Mouse (Mus musculus) stomach, postnatal 0 days (tissue): ENCODE results near the gene Specc1. TPM values are rescaled to one million over a fixed set of nuclear protein-coding genes. Genes with fewer than 3 reads are reported as not detected.

Experiments used
- ATAC-seq: fragments of 200-750 bp; cut with Nextera tagmentation; 2 replicates; pipeline ENCODE4 v1.8.0; 2017; ENCODE audit not compliant: low FRiP score, low TSS enrichment
- DNase-seq: peaks from one replicate; pipeline ENCODE4 v3.0.0-alpha.2; 2016; ENCODE audit warnings: low spot score
- H3K27ac ChIP-seq: fragments of 300-500 bp; sonication (generic); replicated peaks from 2 replicates; pipeline ENCODE4 v1.5.1; 2014; ENCODE audit warnings: mild to moderate bottlenecking, control low read depth
- H3K27me3 ChIP-seq: fragments of 300-500 bp; sonication (generic); 2 replicates; pipeline ENCODE4 v1.6.1; 2014; ENCODE audit warnings: low read length; ENCODE audit not compliant: control insufficient read depth, insufficient read depth
- H3K36me3 ChIP-seq: fragments of 300-500 bp; sonication (generic); 2 replicates; pipeline ENCODE4 v1.6.1; 2014; ENCODE audit warnings: low read length, mixed read lengths; ENCODE audit not compliant: control insufficient read depth, insufficient read depth
- H3K4me1 ChIP-seq: fragments of 300-500 bp; sonication (generic); replicated peaks from 2 replicates; pipeline ENCODE4 v1.6.1; 2014; ENCODE audit warnings: antibody characterized with exemption; ENCODE audit not compliant: control insufficient read depth, insufficient read depth
- H3K4me2 ChIP-seq: fragments of 300-500 bp; sonication (generic); replicated peaks from 2 replicates; pipeline ENCODE4 v1.6.1; 2014; ENCODE audit warnings: low read depth, mild to moderate bottlenecking, control low read depth, moderate library complexity
- H3K4me3 ChIP-seq: fragments of 300-500 bp; sonication (generic); 2 replicates; pipeline ENCODE4 v1.5.1; 2014; ENCODE audit warnings: low read depth, low read length, control low read depth
- H3K9ac ChIP-seq: fragments of 300-500 bp; sonication (generic); 2 replicates; pipeline ENCODE4 v1.6.1; 2014; ENCODE audit warnings: mild to moderate bottlenecking, low read length, control low read depth, mixed read lengths
- H3K9me3 ChIP-seq: fragments of 300-500 bp; sonication (generic); 2 replicates; pipeline ENCODE4 v1.6.1; 2016; ENCODE audit warnings: low read length; ENCODE audit not compliant: control insufficient read depth
- CTCF ChIP-seq: IDR thresholded peaks from 2 replicates; pipeline ENCODE4 v1.5.1; 2016; ENCODE audit warnings: antibody characterized with exemption, low read depth, mild to moderate bottlenecking, moderate library complexity
- EP300 ChIP-seq: optimal IDR thresholded peaks from 2 replicates; pipeline ENCODE3; 2016; ENCODE audit warnings: antibody characterized with exemption
- WGBS: fragments of 180-500 bp; shearing (Covaris S2); extraction: QIAGEN DNeasy Blood & Tissue Kit; methylation state at CpG from one replicate; pipeline ENCODE4 v1.1.7; 2014; 5-methylcytosine and 5-hydroxymethylcytosine counted together
- polyA plus RNA-seq: library from polyadenylated mRNA; unstranded; fragments of >200 nt; fragmentation: Nextera tagmentation; extraction: Ambion mirVana; gene quantifications from 2 replicates; pipeline ENCODE4 v1.2.1, GENCODE M21; 2015

Gene Specc1
- polyA plus RNA-seq, 1 experiment from 2014 or later = 3.2 TPM

DNA sequence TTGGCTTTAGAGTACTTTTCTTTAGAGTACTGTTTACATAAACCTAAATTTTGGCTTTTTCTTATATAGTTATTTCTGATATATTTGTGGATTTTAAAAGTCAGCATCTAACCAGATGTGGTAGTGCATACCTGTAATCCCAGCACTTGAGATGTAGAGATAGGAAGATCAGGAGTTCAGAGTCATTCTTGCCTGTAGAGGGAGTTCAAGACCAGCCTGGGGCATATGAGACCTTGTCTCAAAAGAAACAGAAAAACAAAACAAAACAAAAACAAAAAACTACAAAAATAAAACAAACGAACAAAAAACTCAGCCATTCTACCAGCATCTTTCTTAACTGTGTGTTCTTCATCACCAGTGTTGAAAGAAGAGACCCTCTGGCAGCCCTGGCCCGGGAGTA, 204.9 kb downstream of the Specc1 start:
- Histone ChIP-seq H3K4me2 (no peak overlapping the region), H3K9ac (no peak overlapping the region), H3K27me3 (no peaks in the 10 kb centered on the region), H3K4me1 (no peaks in the 10 kb centered on the region), H3K9me3 (no peaks in the 10 kb centered on the region), H3K4me3 (no peak overlapping the region), H3K36me3 (no peaks in the 10 kb centered on the region), H3K27ac (no peak overlapping the region)
- ATAC-seq = no peak
- 97% methylated on average over 2 of the region's 2 CpGs for WGBS
- no peak for DNase-seq
- peak; percentile 26; the same call in 1 of the 2 replicates for TF ChIP-seq CTCF
- no peak for TF ChIP-seq EP300

GRCm38 (mm10) chr11:62164357-62164756, 207.8 kb downstream of the Specc1 start:
- no peak overlapping the region for H3K4me2 ChIP-seq
- ATAC-seq = no peak

DNA sequence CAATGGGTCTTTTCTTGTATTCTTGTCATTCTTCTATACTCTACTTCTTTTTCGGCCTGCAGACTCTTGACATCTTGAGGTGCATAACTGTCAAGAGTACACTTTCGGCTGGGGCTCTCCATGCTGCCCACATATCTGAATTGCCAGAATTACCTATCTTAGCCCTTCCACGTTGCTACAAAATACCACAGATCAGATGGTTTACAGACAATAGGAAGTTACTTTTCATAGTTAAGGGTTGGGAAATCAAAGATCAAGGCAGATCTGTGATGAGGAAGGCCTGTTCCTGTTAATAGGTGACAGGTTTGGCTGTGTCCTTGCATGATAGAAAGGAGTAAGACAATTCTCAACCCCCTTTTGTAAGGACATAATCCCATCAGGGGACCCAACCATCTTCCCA, 209.9 kb downstream of the Specc1 start:
- TF ChIP-seq EP300 (no peak), CTCF (no peak)
- H3K4me3 ChIP-seq = no peak overlapping the region
- no peaks in the 10 kb centered on the region for H3K36me3 ChIP-seq
- ATAC-seq = no peak
- no peaks in the 10 kb centered on the region for H3K9me3 ChIP-seq
- WGBS = 79% methylated on average over 3 of the region's 3 CpGs
- no peak overlapping the region for H3K27ac ChIP-seq
- no peak overlapping the region for H3K4me2 ChIP-seq
- H3K4me1 ChIP-seq = no peaks in the 10 kb centered on the region
- DNase-seq = no peak
- H3K9ac ChIP-seq = no peak overlapping the region
- H3K27me3 ChIP-seq = no peaks in the 10 kb centered on the region

More at GRCm38 (mm10) chr11:62164357-62164756, 207.8 kb downstream of the Specc1 start:
- no peak overlapping the region for H3K9ac ChIP-seq
- DNase-seq = no peak
- H3K27ac ChIP-seq = no peak overlapping the region
- no peak overlapping the region for H3K4me3 ChIP-seq
- no peaks in the 10 kb centered on the region for H3K36me3 ChIP-seq
- H3K4me1 ChIP-seq = no peaks in the 10 kb centered on the region
- WGBS = 94% methylated on average over 3 of the region's 3 CpGs
- TF ChIP-seq EP300 = no peak
- no peak for TF ChIP-seq CTCF
- H3K9me3 ChIP-seq = no peaks in the 10 kb centered on the region
- H3K27me3 ChIP-seq = no peaks in the 10 kb centered on the region

DNA sequence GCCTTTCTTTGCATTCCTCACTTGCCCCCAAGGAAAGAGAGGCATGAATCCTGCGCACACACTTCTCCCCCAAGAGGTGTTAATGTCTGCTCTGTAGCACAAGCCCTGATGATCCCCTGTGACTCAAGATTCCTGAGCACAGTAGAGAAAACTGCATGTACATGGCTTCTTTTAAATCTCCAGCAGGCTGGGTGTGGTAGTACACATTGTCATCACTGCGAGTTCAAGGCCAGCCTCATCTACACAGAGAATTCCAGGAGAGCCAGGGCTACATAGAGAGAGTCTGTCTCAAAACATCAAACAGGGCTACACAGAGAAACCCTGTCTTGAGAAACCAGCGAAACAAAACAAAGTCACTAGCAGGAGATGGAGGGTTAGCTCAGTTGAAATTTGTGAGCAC, 211.6 kb downstream of the Specc1 start:
- no peaks in the 10 kb centered on the region for H3K4me1 ChIP-seq
- 83% methylated on average over 3 of the region's 3 CpGs for WGBS
- H3K27me3 ChIP-seq = no peaks in the 10 kb centered on the region
- no peak overlapping the region for H3K4me3 ChIP-seq
- H3K4me2 ChIP-seq = no peak overlapping the region
- no peaks in the 10 kb centered on the region for H3K36me3 ChIP-seq
- H3K9me3 ChIP-seq = no peaks in the 10 kb centered on the region
- ATAC-seq (no peak), DNase-seq (no peak)
- TF ChIP-seq EP300 (no peak), CTCF (no peak)
- H3K9ac ChIP-seq = no peak overlapping the region
- no peak overlapping the region for H3K27ac ChIP-seq

DNA sequence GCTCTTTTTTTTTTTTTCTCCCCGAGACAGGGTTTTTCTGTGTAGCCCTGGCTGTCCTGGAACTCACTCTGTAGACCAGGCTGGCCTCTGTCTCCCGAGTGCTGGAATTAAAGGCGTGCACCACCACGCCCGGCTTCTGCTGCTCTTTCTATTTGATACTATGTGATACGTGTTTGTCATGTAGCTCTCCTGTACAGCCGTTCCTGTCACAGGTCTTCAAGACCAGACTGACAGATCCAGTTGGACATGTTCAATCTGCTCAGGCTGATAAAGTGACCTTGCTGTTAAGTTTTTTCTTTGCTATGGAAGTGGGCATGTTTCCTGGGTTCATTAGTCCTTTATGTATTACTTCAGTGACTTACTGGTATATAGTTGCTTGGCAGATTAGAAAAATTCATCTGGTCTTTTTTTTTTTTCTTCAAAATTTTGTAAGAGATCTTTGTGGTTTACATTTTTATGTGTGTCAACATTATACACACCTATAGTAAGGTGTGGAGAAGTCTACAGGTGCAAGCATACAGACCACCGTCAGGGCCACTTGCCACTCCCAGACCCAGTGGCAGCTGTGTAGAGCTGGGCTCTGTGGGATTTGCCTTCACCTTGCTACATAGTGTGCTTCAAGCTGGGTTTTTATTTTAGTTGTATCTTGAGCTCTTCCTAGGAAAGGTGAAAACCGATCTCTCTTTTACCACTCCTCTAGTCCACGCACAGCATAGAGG, 221.0 kb downstream of the Specc1 start:
- DNase-seq = no peak
- 67% methylated on average over 10 of the region's 10 CpGs for WGBS
- no peaks in the 10 kb centered on the region for H3K4me1 ChIP-seq
- no peaks in the 10 kb centered on the region for H3K9me3 ChIP-seq
- H3K36me3 ChIP-seq = no peaks in the 10 kb centered on the region
- no peak for ATAC-seq
- H3K4me3 ChIP-seq = no peak overlapping the region
- no peaks in the 10 kb centered on the region for H3K27me3 ChIP-seq
- no peak overlapping the region for H3K4me2 ChIP-seq
- H3K9ac ChIP-seq = no peak overlapping the region
- no peak for TF ChIP-seq EP300
- no peak for TF ChIP-seq CTCF
- no peak overlapping the region for H3K27ac ChIP-seq

GRCm38 (mm10) chr11:62180791-62181190, 224.2 kb downstream of the Specc1 start:
- TF ChIP-seq EP300 (no peak), CTCF (no peak)
- Histone ChIP-seq H3K27me3 (no peaks in the 10 kb centered on the region), H3K4me2 (no peak overlapping the region), H3K36me3 (no peaks in the 10 kb centered on the region), H3K27ac (no peak overlapping the region), H3K9me3 (no peaks in the 10 kb centered on the region), H3K9ac (no peak overlapping the region), H3K4me3 (no peak overlapping the region), H3K4me1 (no peaks in the 10 kb centered on the region)
- DNase-seq (no peak), ATAC-seq (no peak)
- 83% methylated on average over 6 of the region's 6 CpGs for WGBS
